Mouse (Mus musculus) liver, embryonic 15.5 days (tissue): ENCODE measurements around the gene Vti1b. TPM values are rescaled to one million over a fixed set of nuclear protein-coding genes. Genes with fewer than 3 reads are reported as not detected.
"Not testable (repeated sequence)": the region's sequence is repeated elsewhere in the genome, so short reads cannot be mapped to it uniquely, and the experiment has no call there.

ENCODE experiments used
- ATAC-seq: fragments of 200-750 bp; cut with Nextera tagmentation; 2 replicates; pipeline ENCODE4 v1.8.0; 2017; ENCODE audit warnings: moderate number of reproducible peaks, mild to moderate bottlenecking, moderate library complexity; ENCODE audit not compliant: insufficient read depth
- H3K27ac ChIP-seq: fragments of 300-500 bp; sonication (generic); replicated peaks from 2 replicates; pipeline ENCODE4 v1.5.1; 2015; ENCODE audit warnings: mild to moderate bottlenecking, inconsistent platforms
- H3K27me3 ChIP-seq: fragments of 300-500 bp; sonication (generic); 2 replicates; pipeline ENCODE4 v1.6.1; 2015; ENCODE audit warnings: mild to moderate bottlenecking, inconsistent platforms
- H3K36me3 ChIP-seq: fragments of 300-500 bp; sonication (generic); replicated peaks from 2 replicates; pipeline ENCODE4 v1.6.1; 2015; ENCODE audit warnings: moderate library complexity, mild to moderate bottlenecking, inconsistent platforms
- H3K4me1 ChIP-seq: fragments of 300-500 bp; sonication (generic); replicated peaks from 2 replicates; pipeline ENCODE4 v1.6.1; 2015; ENCODE audit warnings: inconsistent platforms
- H3K4me2 ChIP-seq: fragments of 300-500 bp; sonication (generic); 2 replicates; pipeline ENCODE4 v1.6.1; 2015; ENCODE audit warnings: moderate library complexity, mild to moderate bottlenecking, inconsistent platforms
- H3K4me3 ChIP-seq: fragments of 300-500 bp; sonication (generic); replicated peaks from 2 replicates; pipeline ENCODE4 v1.5.1; 2015; ENCODE audit warnings: mild to moderate bottlenecking, inconsistent platforms
- H3K9ac ChIP-seq: fragments of 300-500 bp; sonication (generic); 2 replicates; pipeline ENCODE4 v1.6.1; 2015; ENCODE audit warnings: moderate library complexity, mild to moderate bottlenecking, inconsistent platforms
- H3K9me3 ChIP-seq: fragments of 300-500 bp; sonication (generic); replicated peaks from 2 replicates; pipeline ENCODE4 v1.6.1; 2016; ENCODE audit warnings: inconsistent platforms
- WGBS: fragments of 180-500 bp; shearing (Covaris S2); methylation state at CpG from one replicate; pipeline ENCODE4 v1.1.7; 2015; ENCODE audit warnings: mixed read lengths; ENCODE audit not compliant: insufficient replicate concordance; 5-methylcytosine and 5-hydroxymethylcytosine counted together
- polyA plus RNA-seq: library from polyadenylated mRNA; unstranded; fragments of >200 nt; fragmentation: Nextera tagmentation; extraction: Ambion mirVana; gene quantifications from 2 replicates; pipeline ENCODE4 v1.2.1, GENCODE M21; 2015

The Vti1b gene
- polyA plus RNA-seq, 1 experiment from 2014 or later = 33.1 TPM

DNA sequence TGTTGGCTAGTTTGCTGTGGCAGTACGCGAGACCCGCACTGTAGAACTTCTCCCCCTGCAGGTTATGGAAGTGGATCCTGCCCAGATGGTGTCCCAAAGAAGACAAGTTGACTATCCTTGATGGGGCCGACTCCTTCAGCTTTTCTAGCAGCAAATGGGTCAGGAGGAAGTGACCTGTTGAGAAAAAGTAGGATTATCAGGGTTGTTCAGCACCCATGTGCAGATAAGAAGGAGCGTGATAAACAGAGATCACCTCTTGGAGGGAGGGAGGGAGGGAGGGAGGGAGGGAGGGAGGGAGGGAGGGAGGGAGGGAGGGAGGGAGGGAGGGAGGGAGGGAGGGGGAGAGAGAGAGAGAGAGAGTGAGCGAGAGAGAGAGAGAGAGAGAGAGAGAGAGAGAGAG is 12.7 kb upstream of the Vti1b start:
- peaks cover 78% of the 10 kb centered on the region for H3K36me3 ChIP-seq

DNA sequence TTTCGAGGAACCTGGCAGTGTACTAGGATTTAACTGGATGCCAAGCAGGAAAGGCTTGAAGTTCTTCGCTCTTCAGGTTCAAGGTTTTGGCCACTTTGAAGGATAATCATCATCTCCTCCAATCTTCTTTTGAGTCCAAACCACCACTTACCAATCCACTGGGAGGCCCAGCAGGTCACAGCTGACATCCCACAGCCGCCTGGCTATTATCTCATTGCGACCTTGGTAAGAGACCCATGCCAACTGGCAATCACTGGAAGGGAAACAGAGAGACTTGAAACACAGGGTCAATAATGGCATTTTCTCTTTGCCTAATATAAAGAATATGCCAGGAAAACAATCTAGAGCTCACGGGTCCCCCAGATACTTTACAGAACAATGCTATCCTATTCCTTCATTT is 3.5 kb upstream of the Vti1b start:
- no peaks in the 10 kb centered on the region for H3K27me3 ChIP-seq
- H3K4me1 ChIP-seq = peaks cover 27% of the 10 kb centered on the region
- no peak overlapping the region for H3K27ac ChIP-seq
- WGBS = 78% methylated on average over 5 of the region's 5 CpGs
- H3K4me3 ChIP-seq = no peak overlapping the region
- no peak overlapping the region for H3K9ac ChIP-seq
- H3K4me2 ChIP-seq = no peak overlapping the region
- ATAC-seq = no peak
- no peaks in the 10 kb centered on the region for H3K9me3 ChIP-seq
- peaks cover 42% of the 10 kb centered on the region for H3K36me3 ChIP-seq

More for the DNA sequence above, 12.7 kb upstream of the Vti1b start:
- not testable (repeated sequence) for H3K4me2 ChIP-seq, H3K9ac ChIP-seq, H3K27me3 ChIP-seq, H3K27ac ChIP-seq, H3K4me3 ChIP-seq, H3K9me3 ChIP-seq, ATAC-seq
- peaks cover 12% of the 10 kb centered on the region for H3K4me1 ChIP-seq
- 70% methylated on average over 5 of the region's 6 CpGs for WGBS

DNA sequence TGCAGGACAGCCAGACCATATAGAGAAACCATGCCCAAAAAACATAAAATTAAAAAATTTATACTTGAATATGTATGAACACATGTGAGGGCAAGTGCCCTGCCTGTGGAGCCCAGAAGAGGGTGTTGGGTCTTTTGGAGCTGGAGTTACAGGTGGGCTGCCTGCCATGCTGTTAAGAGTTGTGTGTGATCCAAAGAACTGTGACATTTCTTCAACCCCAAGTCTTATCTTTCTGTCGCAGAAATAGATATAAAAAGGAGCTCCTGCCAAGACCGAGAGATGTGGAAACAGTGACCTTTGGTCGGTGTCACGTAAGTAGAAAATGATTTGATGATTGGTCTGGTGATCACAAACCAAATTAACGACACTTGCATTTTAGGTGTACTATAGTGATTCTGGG is 1.3 kb upstream of the Vti1b start:
- H3K9ac ChIP-seq = 0 out of 2 replicates have a peak overlapping the region, but pooled peaks have one; percentile 6
- peaks cover 30% of the 10 kb centered on the region for H3K4me1 ChIP-seq
- H3K27me3 ChIP-seq = no peaks in the 10 kb centered on the region
- WGBS = 25% methylated on average over 5 of the region's 5 CpGs
- H3K27ac ChIP-seq = peak overlapping the region; percentile 66
- H3K4me2 ChIP-seq = peak overlapping the region; percentile 46
- no peak overlapping the region for H3K4me3 ChIP-seq
- no peaks in the 10 kb centered on the region for H3K9me3 ChIP-seq
- no peak for ATAC-seq
- H3K36me3 ChIP-seq = peaks cover 34% of the 10 kb centered on the region

DNA sequence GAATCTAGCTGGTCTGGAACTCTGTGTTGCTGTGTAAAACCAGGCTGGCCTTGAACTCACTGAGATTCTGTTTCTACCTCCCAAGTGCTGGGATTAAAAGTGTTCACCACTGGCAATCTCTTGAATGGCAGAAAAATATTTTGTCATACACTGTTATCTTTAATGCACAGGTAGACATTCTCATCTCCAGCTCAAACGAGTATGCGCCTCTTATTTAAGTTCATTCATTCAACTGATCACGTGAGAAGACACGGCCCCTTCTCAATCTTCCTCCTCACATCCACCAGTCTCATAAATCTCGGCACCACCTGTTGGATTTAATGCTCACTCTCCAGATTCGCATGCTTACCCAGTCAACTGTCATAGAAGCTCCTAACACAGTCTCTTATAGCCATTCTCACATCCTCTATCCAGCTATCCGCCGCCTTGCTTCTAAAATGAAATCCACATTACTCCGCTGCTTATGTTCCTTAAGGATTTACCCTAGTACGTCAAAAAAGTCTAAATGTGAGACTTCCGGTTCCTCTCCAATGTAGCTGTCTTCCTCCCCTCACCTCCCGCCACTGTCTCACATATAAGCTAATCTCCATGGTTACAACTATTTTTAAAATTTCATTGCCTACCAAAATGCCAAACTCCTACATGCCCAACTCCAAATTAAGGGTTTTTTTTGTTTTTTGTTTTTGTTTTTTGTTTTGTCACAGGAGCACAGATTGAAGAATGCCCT is 1.0 kb downstream of the Vti1b start:
- no peak for ATAC-seq
- Histone ChIP-seq H3K27ac (peak overlapping the region; percentile 92; the same call in 1 of the 2 replicates), H3K36me3 (peaks cover 20% of the 10 kb centered on the region), H3K4me3 (peak overlapping the region; percentile 98), H3K4me1 (peaks cover 30% of the 10 kb centered on the region), H3K9me3 (no peaks in the 10 kb centered on the region), H3K4me2 (peak overlapping the region; percentile 83), H3K27me3 (no peaks in the 10 kb centered on the region), H3K9ac (peak overlapping the region; percentile 85)
- WGBS = 28% methylated on average over 12 of the region's 12 CpGs

DNA sequence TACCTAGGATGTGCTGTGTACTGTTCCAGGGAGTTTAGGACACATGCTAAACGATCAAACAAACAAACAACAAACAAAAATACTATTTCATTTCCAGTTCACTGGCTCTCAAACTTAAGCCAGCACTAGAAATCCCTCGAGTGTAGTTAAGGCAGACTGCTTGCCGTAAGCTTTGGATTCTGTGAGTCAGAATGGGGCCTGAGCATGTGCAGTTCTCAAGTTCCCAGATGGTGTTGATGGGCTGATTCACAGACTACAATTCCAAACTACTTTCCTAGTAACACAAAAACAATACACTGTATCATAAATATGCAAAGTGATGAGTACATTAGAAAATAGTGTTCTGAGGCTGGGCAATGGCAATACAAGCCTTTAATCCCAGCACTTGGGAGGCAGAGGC is 2.0 kb downstream of the Vti1b start:
- H3K4me3 ChIP-seq = no peak overlapping the region
- no peak for ATAC-seq

DNA sequence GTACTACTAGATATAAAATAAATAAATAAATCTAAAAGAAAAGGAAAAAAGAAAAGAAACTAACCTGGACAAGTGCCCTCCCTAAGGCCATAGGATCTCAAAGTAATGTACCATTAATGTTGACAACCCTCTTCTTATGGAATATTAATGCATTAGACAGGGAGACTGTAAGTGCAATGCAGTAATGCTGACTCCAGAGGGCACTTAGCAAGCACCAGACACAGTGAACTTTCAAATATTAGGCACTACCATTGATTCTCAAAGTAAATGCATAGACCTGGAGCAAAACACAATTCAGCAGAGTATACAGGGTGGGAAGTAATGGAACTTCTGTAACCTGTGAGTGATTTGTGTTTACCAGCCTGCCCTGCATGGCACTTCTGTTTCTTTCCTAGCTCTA is 3.3 kb downstream of the Vti1b start:
- Histone ChIP-seq H3K4me2 (no peak overlapping the region), H3K9ac (no peak overlapping the region), H3K4me3 (no peak overlapping the region), H3K36me3 (peaks cover 17% of the 10 kb centered on the region), H3K9me3 (no peaks in the 10 kb centered on the region), H3K4me1 (peaks cover 25% of the 10 kb centered on the region), H3K27me3 (no peaks in the 10 kb centered on the region), H3K27ac (no peak overlapping the region)
- ATAC-seq = no peak

More for the DNA sequence above, 2.0 kb downstream of the Vti1b start:
- no peak overlapping the region for H3K27ac ChIP-seq
- H3K9ac ChIP-seq = no peak overlapping the region
- H3K9me3 ChIP-seq = no peaks in the 10 kb centered on the region
- no peaks in the 10 kb centered on the region for H3K27me3 ChIP-seq
- H3K4me1 ChIP-seq = peaks cover 30% of the 10 kb centered on the region
- 72% methylated on average over 3 of the region's 3 CpGs for WGBS
- H3K36me3 ChIP-seq = peaks cover 16% of the 10 kb centered on the region
- no peak overlapping the region for H3K4me2 ChIP-seq

DNA sequence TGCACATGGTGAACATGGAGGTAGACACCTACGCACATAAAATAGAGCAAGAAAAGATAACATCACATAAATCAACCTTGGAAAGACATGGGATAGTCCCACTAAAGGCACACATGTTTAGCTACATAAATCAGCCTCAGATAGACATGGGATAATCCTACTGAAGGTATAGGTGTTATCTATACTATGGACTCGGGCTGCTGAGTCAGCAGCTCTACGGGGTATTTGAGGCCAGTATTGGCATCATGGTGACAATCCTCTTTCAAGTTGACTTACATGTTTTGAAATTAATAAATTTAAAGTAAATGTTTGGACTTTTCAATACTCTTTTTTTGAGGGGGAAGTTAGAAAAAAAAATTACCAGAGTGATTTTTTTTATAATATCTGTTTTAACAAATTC is 9.6 kb downstream of the Vti1b start:
- Histone ChIP-seq H3K4me3 (no peak overlapping the region), H3K9me3 (no peaks in the 10 kb centered on the region), H3K9ac (no peak overlapping the region), H3K27me3 (no peaks in the 10 kb centered on the region), H3K4me1 (no peaks in the 10 kb centered on the region), H3K36me3 (peaks cover 71% of the 10 kb centered on the region), H3K4me2 (no peak overlapping the region), H3K27ac (no peak overlapping the region)
- WGBS = 72% methylated on average over 3 of the region's 3 CpGs
- no peak for ATAC-seq

DNA sequence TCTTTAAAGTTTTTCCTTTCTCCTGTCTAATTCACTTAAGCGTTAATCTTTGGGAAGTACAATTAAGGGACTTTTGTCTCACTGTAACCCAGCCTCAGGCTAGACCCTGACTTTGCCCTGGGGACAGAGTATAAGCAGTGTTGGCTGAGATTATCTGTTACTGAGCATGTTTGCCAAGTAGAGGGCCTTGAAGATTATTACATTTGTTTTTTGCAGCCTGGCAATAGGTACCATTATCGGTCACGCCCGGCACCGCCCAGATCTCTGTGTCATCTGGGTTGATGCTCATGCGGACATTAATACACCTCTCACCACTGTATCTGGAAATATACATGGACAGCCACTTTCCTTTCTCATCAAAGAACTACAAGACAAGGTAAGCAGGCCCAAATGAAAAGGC is 22.8 kb downstream of the Vti1b start:
- no peak overlapping the region for H3K9ac ChIP-seq
- no peak overlapping the region for H3K27ac ChIP-seq
- no peak overlapping the region for H3K4me3 ChIP-seq
- no peaks in the 10 kb centered on the region for H3K27me3 ChIP-seq
- WGBS = 82% methylated on average over 6 of the region's 6 CpGs
- no peak overlapping the region for H3K4me2 ChIP-seq
- peaks cover 8% of the 10 kb centered on the region for H3K36me3 ChIP-seq
- H3K9me3 ChIP-seq = no peaks in the 10 kb centered on the region
- no peaks in the 10 kb centered on the region for H3K4me1 ChIP-seq
- no peak for ATAC-seq

DNA sequence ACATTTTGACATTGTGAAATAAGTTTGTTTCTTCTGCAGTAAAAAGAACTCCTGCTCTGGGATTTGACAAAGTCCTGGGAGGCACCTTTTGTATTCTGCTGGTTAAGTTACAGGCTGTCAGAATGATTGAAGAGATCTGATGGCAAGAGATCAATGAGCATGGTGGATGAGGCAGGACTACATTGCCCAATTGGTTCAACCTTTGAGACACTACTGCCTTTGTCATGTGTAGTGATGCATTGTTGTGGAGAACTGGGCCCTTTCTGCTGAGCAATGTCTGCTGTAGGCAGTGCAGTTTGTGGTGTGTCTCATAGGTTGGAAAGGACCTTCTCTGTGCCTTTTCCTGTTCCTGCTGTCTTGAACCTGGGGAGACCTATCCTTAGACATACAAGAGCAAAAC is 31.1 kb downstream of the Vti1b start:
- Histone ChIP-seq H3K4me3 (no peak overlapping the region), H3K4me2 (no peak overlapping the region), H3K4me1 (no peaks in the 10 kb centered on the region), H3K36me3 (no peaks in the 10 kb centered on the region), H3K27ac (no peak overlapping the region), H3K27me3 (no peaks in the 10 kb centered on the region), H3K9ac (no peak overlapping the region), H3K9me3 (no peaks in the 10 kb centered on the region)
- ATAC-seq = no peak

DNA sequence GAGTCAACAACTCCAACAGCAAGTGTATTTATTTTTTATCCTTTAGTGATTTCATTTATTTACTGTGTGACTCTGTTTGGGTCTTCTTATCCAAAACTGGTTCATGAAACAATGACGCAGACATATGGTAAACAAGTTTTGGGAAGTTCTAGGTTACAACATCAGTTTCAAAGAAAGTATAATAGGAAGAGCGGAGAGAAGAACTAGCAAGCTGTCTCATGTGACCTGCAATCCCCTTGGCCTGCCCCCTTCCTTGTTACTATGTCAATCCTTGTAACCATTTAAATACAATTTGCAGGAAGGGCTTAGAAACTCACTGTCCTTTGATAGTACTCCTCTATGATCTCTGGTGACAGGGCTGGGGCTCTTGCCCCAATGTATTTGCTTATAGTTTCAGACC is 31.7 kb downstream of the Vti1b start:
- Histone ChIP-seq H3K4me1 (no peaks in the 10 kb centered on the region), H3K36me3 (no peaks in the 10 kb centered on the region), H3K9me3 (no peaks in the 10 kb centered on the region), H3K4me2 (no peak overlapping the region), H3K4me3 (no peak overlapping the region), H3K9ac (no peak overlapping the region), H3K27me3 (no peaks in the 10 kb centered on the region), H3K27ac (no peak overlapping the region)
- no peak for ATAC-seq
- WGBS = 74% methylated on average over 2 of the region's 2 CpGs

DNA sequence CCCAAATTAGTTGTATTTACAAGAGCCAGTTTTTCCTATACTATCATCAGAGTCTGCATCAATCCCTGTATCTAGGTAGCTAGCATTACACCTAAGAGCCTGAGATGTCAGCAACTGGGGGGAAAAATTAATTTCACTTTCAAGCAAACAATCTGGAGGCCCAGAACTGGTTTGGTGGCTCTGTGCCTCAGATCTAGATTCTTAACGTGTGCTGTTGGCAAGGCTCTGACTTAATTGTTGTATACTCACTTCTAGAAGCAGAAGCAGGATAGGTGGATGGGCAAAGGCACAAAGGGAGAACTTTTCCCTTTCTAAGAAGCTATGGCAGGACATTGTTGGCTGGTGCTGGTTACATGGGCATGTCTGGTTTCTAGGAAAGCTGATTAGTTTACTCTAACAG is 33.0 kb downstream of the Vti1b start:
- Histone ChIP-seq H3K4me2 (no peak overlapping the region), H3K36me3 (no peaks in the 10 kb centered on the region), H3K27ac (no peak overlapping the region), H3K4me1 (no peaks in the 10 kb centered on the region), H3K9ac (no peak overlapping the region), H3K9me3 (no peaks in the 10 kb centered on the region), H3K27me3 (peaks cover 12% of the 10 kb centered on the region), H3K4me3 (no peak overlapping the region)
- no peak for ATAC-seq
- 49% methylated on average over 1 of the region's 1 CpGs for WGBS

DNA sequence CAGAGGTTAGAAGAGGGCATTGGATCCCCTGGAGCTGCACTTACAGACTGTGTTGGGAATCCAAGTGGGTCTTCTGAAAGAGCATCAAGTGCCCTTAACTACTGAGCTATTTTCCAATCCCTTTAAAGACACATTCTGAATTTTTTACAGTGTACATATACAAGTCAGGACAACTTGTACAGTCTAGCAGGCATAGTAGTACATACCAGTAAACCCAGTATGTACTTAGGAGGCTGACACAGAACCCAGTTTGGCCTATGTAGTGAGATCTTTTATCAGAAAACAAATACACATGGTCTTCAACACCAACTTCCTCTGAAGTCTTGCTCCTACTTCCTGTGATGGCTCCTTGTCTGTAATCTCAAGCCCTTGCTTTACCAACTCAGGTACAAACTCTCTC is 33.5 kb downstream of the Vti1b start:
- Histone ChIP-seq H3K4me3 (no peak overlapping the region), H3K36me3 (no peaks in the 10 kb centered on the region), H3K4me2 (no peak overlapping the region), H3K27me3 (peaks cover 16% of the 10 kb centered on the region), H3K4me1 (no peaks in the 10 kb centered on the region), H3K9ac (no peak overlapping the region), H3K9me3 (no peaks in the 10 kb centered on the region), H3K27ac (no peak overlapping the region)
- no peak for ATAC-seq
